Mouse (Mus musculus) heart, adult 18-20 months (tissue): ENCODE data around the gene Zfp292. TPM values are rescaled to one million over a fixed set of nuclear protein-coding genes. Genes with fewer than 3 reads are reported as not detected.

Source experiments
- DNase-seq, 2 experiments: peaks; one replicate each; pipeline ENCODE4 v3.0.0; 2021 to 2022; ENCODE audit warnings: mixed read lengths in 1 of 2
- total RNA-seq, 2 experiments: library from RNA; stranded (reverse); gene quantifications; 2 replicates each; pipeline ENCODE4 v1.2.3; 2021

Gene Zfp292
- total RNA-seq, 2 experiments from 2014 or later: 12.7 to 14.4 TPM

GRCm38 (mm10) chr4:34797294-34797983 is 85.3 kb downstream of the Zfp292 start:
- no peak for DNase-seq

- no peak for DNase-seq
Measured at GRCm38 (mm10) chr4:34796294-34796693, 86.5 kb downstream of the Zfp292 start.

GRCm38 (mm10) chr4:34786476-34786875 is 96.3 kb downstream of the Zfp292 start:
- DNase-seq: no peak

- DNase-seq: no peak
Measured at GRCm38 (mm10) chr4:34785646-34786045, 97.1 kb downstream of the Zfp292 start.

- no peak for DNase-seq
Measured at GRCm38 (mm10) chr4:34784865-34785264, 97.9 kb downstream of the Zfp292 start.

GRCm38 (mm10) chr4:34782730-34783129 is 100.0 kb downstream of the Zfp292 start:
- DNase-seq: no peak

- DNase-seq: peak; percentile 92 to 96
Measured at GRCm38 (mm10) chr4:34777677-34778527, 104.9 kb downstream of the Zfp292 start, which contains the start of gene Smim8. Gene Smim8, minus strand, starts transcription at chr4:34778423.

- DNase-seq: no peak
Measured at GRCm38 (mm10) chr4:34771652-34772371, 110.9 kb downstream of the Zfp292 start.

GRCm38 (mm10) chr4:34756163-34756562 is 126.6 kb downstream of the Zfp292 start, which contains the start of gene Gm136:
Gene Gm136, minus strand, starts transcription at chr4:34756263.
- DNase-seq: no peak

Other genes with a start within 250 kb of the Zfp292 start
- 10 to 100 TPM; 11.8 to 14.6 TPM for gene Slc35a1, start 195.5 kb downstream of the Zfp292 start, total RNA-seq
- gene Cfap206, start 152.8 kb downstream of the Zfp292 start, total RNA-seq: under 1 TPM in 1 of 2 experiments, not detected in 1; 0.72 TPM
- gene Gm136, start 126.7 kb downstream of the Zfp292 start, total RNA-seq: not detected
- 10 to 100 TPM; 62.3 to 65.8 TPM for gene Smim8, start 104.5 kb downstream of the Zfp292 start, total RNA-seq
- not detected for gene Cga, start 10.8 kb upstream of the Zfp292 start, total RNA-seq